Mouse (Mus musculus) lung, postnatal 0 days (tissue): Measurements from ENCODE around the gene Ttc25.

ENCODE experiments used
- CTCF ChIP-seq: IDR thresholded peaks from 2 replicates; pipeline ENCODE4 v1.5.1; 2016; ENCODE audit warnings: antibody characterized with exemption, mild to moderate bottlenecking
- EP300 ChIP-seq: IDR thresholded peaks from 2 replicates; pipeline ENCODE4 v1.6.1; 2016; ENCODE audit warnings: antibody characterized with exemption, mild to moderate bottlenecking, control low read depth

DNA sequence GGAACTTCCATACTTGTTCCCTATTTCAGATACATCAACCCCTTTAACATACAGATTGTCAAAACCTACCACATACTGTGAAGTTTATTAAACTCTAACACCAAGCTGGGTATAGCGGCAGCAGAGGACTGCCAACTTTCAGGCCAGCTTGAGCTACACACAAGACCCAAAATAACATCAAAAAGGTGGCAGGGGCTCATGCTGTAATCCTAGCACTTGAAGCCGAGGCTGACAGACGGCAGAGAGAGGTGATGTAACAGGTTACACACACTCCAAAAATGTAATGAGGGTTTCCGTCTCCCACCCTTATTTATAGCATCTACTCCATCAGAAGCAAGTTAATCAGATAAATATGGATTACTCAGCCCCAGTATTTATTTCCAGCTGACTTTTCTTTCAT, 50.1 kb downstream of the Ttc25 start:
- no peak for TF ChIP-seq CTCF
- no peak for TF ChIP-seq EP300
